ENCODE assay signal across 13 mouse cellular contexts in genomic region chr9:63556933-63557332, GRCm38 (mm10). TPM values are rescaled to one million over a fixed set of nuclear protein-coding genes. Genes with fewer than 3 reads are reported as not detected.
"Had no signal": no experiment of that assay in that cellular context is flagged by ENCODE, and none has a peak within 500 bp of the region (broad histone marks: within the 10 kb centered on the region; RNA-seq: fewer than 3 reads in every experiment).

No protein-coding gene starts in this region.

- DNase-seq: lung, embryonic 14.5 days; lung, postnatal 10 days; lung, postnatal 4 days; midbrain, embryonic 14.5 days; retina, postnatal 1 day; right cerebral cortex, adult 18-20 months; right cerebral cortex, postnatal 25 days; right cerebral cortex, postnatal 4 days; spleen, adult 18-20 months; thymus, adult 18-20 months; thymus, postnatal 14 days; thymus, postnatal 36 days had no signal

RNA-seq across cellular contexts. Expression of gene Iqch, which starts 45.4 kb away (rescaled TPM):
- total RNA-seq: megakaryocyte, adult 5-6 weeks had no signal
